Mouse (Mus musculus): ENCODE results near the gene Tmem127.

DNA sequence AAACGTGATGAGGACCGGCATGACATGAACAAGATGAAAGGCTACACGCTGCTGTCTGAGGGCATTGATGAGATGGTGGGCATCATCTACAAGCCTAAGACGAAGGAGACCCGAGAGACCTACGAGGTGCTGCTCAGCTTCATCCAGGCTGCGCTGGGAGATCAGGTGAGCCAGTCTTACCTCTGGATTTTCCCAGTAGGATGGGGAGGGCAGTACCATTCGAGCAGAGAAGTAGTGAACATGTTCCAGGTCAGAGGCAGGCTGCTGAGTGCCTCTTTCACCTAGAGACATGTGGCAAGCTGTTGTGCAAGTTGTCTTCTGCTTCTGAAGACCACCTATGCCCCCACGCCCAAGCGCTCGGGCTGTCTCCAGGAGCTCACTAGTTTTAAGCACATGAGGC lies 37.0 kb upstream of the Tmem127 start:
- TF ChIP-seq GATA1 (IDR thresholded peaks at IDR 0.05; ENCODE audit: low read length) (no peak), TAL1 (IDR thresholded peaks at IDR 0.05; ENCODE audit: low read length) (no peak)
